Mouse (Mus musculus): ENCODE measurements around the gene Cers6.

Gene Cers6

GRCm38 (mm10) chr2:68860904-68861685 lies at the start of gene Cers6:
TSS of gene Cers6 (plus strand) at chr2:68861441.
- peak; percentile 96 for DNase-seq (ENCODE audit: low spot score)

GRCm38 (mm10) chr2:68814409-68814808 lies 46.8 kb upstream of the Cers6 start:
- no peak for DNase-seq (ENCODE audit: low spot score)

GRCm38 (mm10) chr2:68819040-68819439 lies 42.2 kb upstream of the Cers6 start:
- no peak for DNase-seq (ENCODE audit: low spot score)

- no peak for DNase-seq (ENCODE audit: low spot score)
Measured at GRCm38 (mm10) chr2:68822152-68822887, 38.9 kb upstream of the Cers6 start.

GRCm38 (mm10) chr2:68825326-68826020 lies 35.8 kb upstream of the Cers6 start:
- DNase-seq (ENCODE audit: low spot score) = peak; percentile 23

- no peak for DNase-seq (ENCODE audit: low spot score)
Measured at GRCm38 (mm10) chr2:68843330-68843729, 17.9 kb upstream of the Cers6 start.

- no peak for DNase-seq (ENCODE audit: low spot score)
Measured at GRCm38 (mm10) chr2:68844530-68844929, 16.7 kb upstream of the Cers6 start.

- DNase-seq (ENCODE audit: low spot score) = peak; percentile 37
Measured at GRCm38 (mm10) chr2:68845002-68845740, 16.1 kb upstream of the Cers6 start.

- no peak for DNase-seq (ENCODE audit: low spot score)
Measured at GRCm38 (mm10) chr2:68860391-68860790, 850 bp upstream of the Cers6 start.

- DNase-seq (ENCODE audit: low spot score) = no peak
Measured at GRCm38 (mm10) chr2:68861721-68862463, 651 bp downstream of the Cers6 start.

GRCm38 (mm10) chr2:68862464-68863266 lies 1.4 kb downstream of the Cers6 start:
- no peak for DNase-seq (ENCODE audit: low spot score)

GRCm38 (mm10) chr2:68863561-68863960 lies 2.3 kb downstream of the Cers6 start:
- no peak for DNase-seq (ENCODE audit: low spot score)

- no peak for DNase-seq (ENCODE audit: low spot score)
Measured at GRCm38 (mm10) chr2:68864366-68864765, 3.1 kb downstream of the Cers6 start.

GRCm38 (mm10) chr2:68867148-68867547 lies 5.9 kb downstream of the Cers6 start:
- DNase-seq (ENCODE audit: low spot score) = no peak

- no peak for DNase-seq (ENCODE audit: low spot score)
Measured at GRCm38 (mm10) chr2:68870999-68871780, 9.9 kb downstream of the Cers6 start.

GRCm38 (mm10) chr2:68873086-68873485 lies 11.8 kb downstream of the Cers6 start:
- DNase-seq (ENCODE audit: low spot score) = no peak

- DNase-seq (ENCODE audit: low spot score) = no peak
Measured at GRCm38 (mm10) chr2:68873653-68874441, 12.6 kb downstream of the Cers6 start.

GRCm38 (mm10) chr2:68874575-68874974 lies 13.3 kb downstream of the Cers6 start:
- no peak for DNase-seq (ENCODE audit: low spot score)
